Mouse (Mus musculus) gastrocnemius, postnatal 36 days (tissue): ENCODE results near the gene Hbq1b. TPM values are rescaled to one million over a fixed set of nuclear protein-coding genes. Genes with fewer than 3 reads are reported as not detected.

Experiments
- total RNA-seq, 2 experiments: library from RNA; stranded (reverse); gene quantifications; 2 replicates each; pipeline ENCODE4 v1.2.3; 2021

Gene Hbq1b
- total RNA-seq, 2 experiments from 2014 or later, result not detected

Other genes starting within 250 kb of the Hbq1b start
- gene Il9r, start 86.7 kb upstream of the Hbq1b start, total RNA-seq, result not detected
- 10 to 100 TPM in 1 of 2 experiments, 1 to 10 TPM in 1; 9.8 to 10.7 TPM for gene Snrnp25, start 81.5 kb upstream of the Hbq1b start, total RNA-seq
- 10 to 100 TPM; 15.6 to 19.5 TPM for gene Rhbdf1, start 64.7 kb upstream of the Hbq1b start, total RNA-seq
- 1 to 10 TPM; 4.5 to 5.0 TPM for gene Mpg, start 60.5 kb upstream of the Hbq1b start, total RNA-seq
- gene Nprl3, start 19.3 kb upstream of the Hbq1b start, total RNA-seq, result 10 to 100 TPM; 20.2 to 26.1 TPM
- gene Hba-x, start 10.6 kb upstream of the Hbq1b start, total RNA-seq, result not detected
- gene Hba-a1, start 3.5 kb upstream of the Hbq1b start, total RNA-seq, result 100 to 1,000 TPM; 252 to 350 TPM
- 100 to 1,000 TPM; 195 to 294 TPM for gene Hba-a2, start 9.5 kb downstream of the Hbq1b start, total RNA-seq
- not detected for gene Hbq1a, start 13.1 kb downstream of the Hbq1b start, total RNA-seq
- gene Sh3pxd2b, start 60.9 kb downstream of the Hbq1b start, total RNA-seq, result 1 to 10 TPM; 3.6 to 4.3 TPM
- 10 to 100 TPM in 1 of 2 experiments, 1 to 10 TPM in 1; 9.0 to 11.2 TPM for gene Ubtd2, start 168.4 kb downstream of the Hbq1b start, total RNA-seq
- gene Efcab9, start 245.1 kb downstream of the Hbq1b start, total RNA-seq, result 1 to 10 TPM in 1 of 2 experiments, under 1 TPM in 1; 0.84 to 1.2 TPM
- 1 to 10 TPM; 2.0 to 2.5 TPM for gene Stk10, start 246.3 kb downstream of the Hbq1b start, total RNA-seq